Mouse (Mus musculus) ovary, adult 10 weeks (tissue): ENCODE results near the gene Tmem242. TPM values are rescaled to one million over a fixed set of nuclear protein-coding genes. Genes with fewer than 3 reads are reported as not detected.

ENCODE experiments used
- polyA plus RNA-seq: library from polyadenylated mRNA; stranded (reverse); fragments of 350-450 nt; fragmentation: Illumina TruSeq; extraction: RNeasy Lipid Tissue Mini Kit (QIAGEN cat#74804); gene quantifications from one replicate; pipeline ENCODE4 v1.2.3, GENCODE M21; 2014

Tmem242 gene
- 21.6 TPM for polyA plus RNA-seq

DNA sequence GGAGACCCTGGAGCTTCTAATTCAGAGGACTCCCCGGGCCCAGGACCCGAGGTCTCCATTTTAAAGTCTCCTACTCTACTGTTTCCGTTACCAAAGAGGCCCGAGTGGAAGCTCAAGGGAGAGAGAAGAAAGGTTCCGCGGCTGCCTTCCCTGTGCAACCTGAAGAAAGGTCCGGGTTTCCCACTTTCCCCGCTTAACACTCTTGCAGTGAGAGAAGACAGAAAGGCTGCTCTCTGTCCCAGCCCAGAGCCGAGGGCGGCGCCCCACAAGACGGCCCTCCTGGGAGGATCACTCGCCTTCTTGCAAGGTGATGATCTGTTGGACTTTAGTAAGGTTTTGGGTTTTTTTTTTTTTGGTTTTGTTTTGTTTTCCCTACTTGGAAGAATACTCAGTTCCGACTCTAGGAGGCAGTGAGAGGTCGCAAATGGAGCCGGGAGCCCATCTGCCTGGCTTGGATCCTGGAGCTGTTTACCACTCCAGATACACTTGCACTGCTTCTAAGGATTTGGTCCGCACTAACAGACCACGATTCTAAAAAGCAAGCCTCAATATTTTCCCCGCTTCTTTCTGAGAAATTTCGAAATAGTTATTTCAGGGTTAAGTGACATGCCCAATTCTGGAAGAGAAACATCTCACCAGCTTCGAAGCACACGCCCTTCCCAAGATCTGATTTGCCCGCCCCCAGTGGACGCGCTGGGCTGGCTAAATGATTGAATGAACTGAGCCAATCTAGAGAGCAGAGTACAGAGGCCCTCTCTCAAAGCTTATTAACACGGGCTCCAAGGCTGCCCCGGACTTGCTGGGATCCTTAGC, at the start of gene Tmem242:
Gene Tmem242, minus strand, starts transcription at position 101 of the 813 bp plus-strand sequence.

GRCm38 (mm10) chr17:5418545-5418944, 21.5 kb downstream of the Tmem242 start, which contains the start of gene Ldhal6b:
TSS of gene Ldhal6b (minus strand) at chr17:5418767.

Other genes starting within 250 kb of the Tmem242 start
- gene Ldhal6b, start 21.5 kb downstream of the Tmem242 start, polyA plus RNA-seq, result not detected
- gene Zdhhc14, start 52.3 kb upstream of the Tmem242 start, polyA plus RNA-seq, result 3.3 TPM